Mouse (Mus musculus) heart, adult 2 months (tissue): ENCODE measurements around the gene Gpi1. TPM values are rescaled to one million over a fixed set of nuclear protein-coding genes. Genes with fewer than 3 reads are reported as not detected.

Experiments
- DNase-seq, 2 experiments: peaks; one replicate each; pipeline ENCODE4 v3.0.0; 2021
- H3K27ac ChIP-seq: fragments of 200-600 bp; 2 replicates; pipeline ENCODE4 v1.8.1; 2022
- H3K27me3 ChIP-seq: fragments of 200-500 bp; 2 replicates; pipeline ENCODE4 v1.6.1; 2012; ENCODE audit warnings: mild to moderate bottlenecking, low read length, inconsistent platforms, mixed read lengths; ENCODE audit not compliant: control insufficient read depth, insufficient read depth
- H3K36me3 ChIP-seq: fragments of 200-500 bp; 2 replicates; pipeline ENCODE4 v1.6.1; 2012; ENCODE audit warnings: low read length, inconsistent platforms; ENCODE audit not compliant: control insufficient read depth, insufficient read depth
- H3K4me1 ChIP-seq: fragments of 200-500 bp; 2 replicates; pipeline ENCODE4 v1.6.1; 2011; ENCODE audit warnings: low read length; ENCODE audit not compliant: control insufficient read depth, insufficient read depth
- H3K4me3 ChIP-seq: fragments of 200-600 bp; 2 replicates; pipeline ENCODE4 v1.8.1; 2022
- H3K79me2 ChIP-seq: fragments of 200-500 bp; replicated peaks from 2 replicates; pipeline ENCODE4 v1.6.1; 2012; ENCODE audit warnings: mild to moderate bottlenecking, inconsistent platforms, low read length, moderate library complexity, mixed read lengths; ENCODE audit not compliant: control insufficient read depth, insufficient read depth
- H3K9ac ChIP-seq: fragments of 200-500 bp; 2 replicates; pipeline ENCODE4 v1.6.1; 2012; ENCODE audit warnings: low read depth, mild to moderate bottlenecking, control low read depth, inconsistent platforms, low read length, mixed read lengths
- CTCF ChIP-seq: fragments of 200-600 bp; IDR thresholded peaks from 2 replicates; pipeline ENCODE4 v1.8.1; 2022; ENCODE audit warnings: antibody characterized with exemption, mild to moderate bottlenecking, moderate library complexity
- EP300 ChIP-seq: fragments of 200-500 bp; IDR thresholded peaks from 2 replicates; pipeline ENCODE4 v1.6.1; 2011; ENCODE audit warnings: low read depth, low read length, control low read depth; ENCODE audit not compliant: insufficient read depth
- POLR2A ChIP-seq: fragments of 200-500 bp; IDR thresholded peaks from 2 replicates; pipeline ENCODE4 v1.6.1; 2011; ENCODE audit warnings: mild to moderate bottlenecking, low read depth, low read length, control low read depth; ENCODE audit not compliant: insufficient read depth
- whole genome bisulfite sequencing: fragments of 180-500 bp; shearing (Covaris S2); methylation state at CpG from one replicate; pipeline ENCODE4 v1.1.7; 2018; 5-methylcytosine and 5-hydroxymethylcytosine counted together
- intact Hi-C: fragments of 180-260 bp; cut with DNase I; formaldehyde crosslinking; loops from one replicate; pipeline ENCODE4 v1.15.1; 2025
- polyA plus RNA-seq: library from polyadenylated mRNA; depleted of rRNA; stranded (reverse); fragments of >200 nt; gene quantifications from 2 replicates; pipeline ENCODE4 v1.2.3, GENCODE M21; 2012
- total RNA-seq, 2 experiments: library from RNA; stranded (reverse); gene quantifications; 2 replicates each; pipeline ENCODE4 v1.2.3; 2021

The Gpi1 gene
- total and polyA plus RNA-seq, 3 experiments: 442 to 591 (median 480) TPM

- no peak overlapping the region for H3K27ac ChIP-seq
- WGBS: 68% methylated on average over 1 of the region's 1 CpGs
- TF ChIP-seq POLR2A: no peak
- no peak for TF ChIP-seq CTCF
- TF ChIP-seq EP300: no peak
- intact Hi-C loops: no loop called here
- DNase-seq: no peak
- H3K27me3 ChIP-seq: no peaks in the 10 kb centered on the region
- H3K9ac ChIP-seq: no peak overlapping the region
- H3K36me3 ChIP-seq: no peaks in the 10 kb centered on the region
- H3K4me3 ChIP-seq: no peak overlapping the region
- H3K79me2 ChIP-seq: no peaks in the 10 kb centered on the region
- peaks cover 2% of the 10 kb centered on the region; the same call in 1 of the 2 replicates for H3K4me1 ChIP-seq
Measured at GRCm38 (mm10) chr7:34218496-34218895, 11.6 kb downstream of the Gpi1 start.

- no peaks in the 10 kb centered on the region for H3K79me2 ChIP-seq
- intact Hi-C loops: no loop called here
- no peaks in the 10 kb centered on the region for H3K36me3 ChIP-seq
- H3K27ac ChIP-seq: no peak overlapping the region
- H3K27me3 ChIP-seq: no peaks in the 10 kb centered on the region
- H3K4me1 ChIP-seq: peaks cover 2% of the 10 kb centered on the region; the same call in 1 of the 2 replicates
- TF ChIP-seq POLR2A (no peak), CTCF (no peak), EP300 (no peak)
- no peak for DNase-seq
- 89% methylated on average over 10 of the region's 10 CpGs for WGBS
- no peak overlapping the region for H3K4me3 ChIP-seq
- H3K9ac ChIP-seq: no peak overlapping the region
Measured at GRCm38 (mm10) chr7:34216474-34216873, 13.7 kb downstream of the Gpi1 start.

- no peak overlapping the region for H3K27ac ChIP-seq
- WGBS: 77% methylated on average over 9 of the region's 9 CpGs
- no peak overlapping the region for H3K9ac ChIP-seq
- H3K27me3 ChIP-seq: no peaks in the 10 kb centered on the region
- H3K4me1 ChIP-seq: peaks cover 2% of the 10 kb centered on the region; the same call in 1 of the 2 replicates
- H3K36me3 ChIP-seq: no peaks in the 10 kb centered on the region
- no peak for TF ChIP-seq CTCF
- no peak for TF ChIP-seq EP300
- TF ChIP-seq POLR2A: no peak
- intact Hi-C loops: no loop called here
- no peaks in the 10 kb centered on the region for H3K79me2 ChIP-seq
- no peak for DNase-seq
- no peak overlapping the region for H3K4me3 ChIP-seq
Measured at GRCm38 (mm10) chr7:34215481-34215880, 14.7 kb downstream of the Gpi1 start.

GRCm38 (mm10) chr7:34214644-34215043, 15.5 kb downstream of the Gpi1 start:
- peak in 1 of 2 experiments; percentile 28 for DNase-seq
- Histone ChIP-seq H3K36me3 (no peaks in the 10 kb centered on the region), H3K4me1 (peaks cover 2% of the 10 kb centered on the region; the same call in 1 of the 2 replicates), H3K27ac (no peak overlapping the region), H3K79me2 (no peaks in the 10 kb centered on the region; the same call in 1 of the 2 replicates), H3K4me3 (no peak overlapping the region), H3K27me3 (no peaks in the 10 kb centered on the region), H3K9ac (no peak overlapping the region)
- intact Hi-C loops: no loop called here
- TF ChIP-seq CTCF (no peak), EP300 (no peak), POLR2A (no peak)
- 81% methylated on average over 8 of the region's 8 CpGs for WGBS

GRCm38 (mm10) chr7:34213281-34213680, 16.9 kb downstream of the Gpi1 start:
- Histone ChIP-seq H3K27me3 (no peaks in the 10 kb centered on the region), H3K79me2 (no peaks in the 10 kb centered on the region; the same call in 1 of the 2 replicates), H3K4me1 (peaks cover 2% of the 10 kb centered on the region; the same call in 1 of the 2 replicates), H3K36me3 (no peaks in the 10 kb centered on the region), H3K9ac (no peak overlapping the region), H3K27ac (no peak overlapping the region), H3K4me3 (no peak overlapping the region)
- intact Hi-C loops: no loop called here
- no peak for TF ChIP-seq EP300
- TF ChIP-seq POLR2A: no peak
- 56% methylated on average over 7 of the region's 7 CpGs for WGBS
- no peak for DNase-seq

GRCm38 (mm10) chr7:34208027-34208745, 21.9 kb downstream of the Gpi1 start:
- Histone ChIP-seq H3K4me3 (no peak overlapping the region), H3K27me3 (no peaks in the 10 kb centered on the region), H3K9ac (no peak overlapping the region), H3K36me3 (no peaks in the 10 kb centered on the region), H3K79me2 (no peaks in the 10 kb centered on the region; the same call in 1 of the 2 replicates), H3K4me1 (no peaks in the 10 kb centered on the region), H3K27ac (no peak overlapping the region)
- DNase-seq: no peak
- WGBS: 84% methylated on average over 9 of the region's 9 CpGs
- intact Hi-C loops: no loop called here
- TF ChIP-seq CTCF (peak; percentile 43), EP300 (no peak)
